Mouse (Mus musculus): ENCODE results near the gene Gphn. TPM values are rescaled to one million over a fixed set of nuclear protein-coding genes. Genes with fewer than 3 reads are reported as not detected.

The Gphn gene
- polyA plus RNA-seq (2015; fragmentation: Nextera tagmentation; extraction: Ambion mirVana): 5.9 and 6.1 TPM in 2 replicates

GRCm38 (mm10) chr12:78225707-78226518 is at the start of gene Gphn:
Gphn (plus strand) TSS chr12:78226379.

DNA sequence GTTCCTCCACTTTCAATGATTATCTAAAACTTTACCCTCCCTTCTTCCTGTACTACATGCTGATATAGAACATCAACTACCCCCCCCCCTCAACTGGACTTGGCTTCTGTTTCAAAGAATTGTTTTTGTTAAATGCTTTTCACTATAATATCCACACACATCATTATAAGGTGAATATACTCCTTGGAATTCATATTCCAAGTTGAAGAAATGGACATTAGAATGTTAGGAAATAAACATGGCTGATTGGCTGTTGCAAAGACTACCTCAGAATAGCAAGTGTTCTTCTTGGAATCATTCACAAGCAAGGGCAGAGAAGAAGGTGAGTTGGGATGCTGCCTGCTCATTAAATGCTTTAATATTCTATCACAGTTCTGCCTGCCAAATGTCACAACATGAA is 32.2 kb upstream of the Gphn start, which contains the start of gene Gm6657:
Gene Gm6657, plus strand, starts transcription at position 301 of the 400 bp plus-strand sequence.

DNA sequence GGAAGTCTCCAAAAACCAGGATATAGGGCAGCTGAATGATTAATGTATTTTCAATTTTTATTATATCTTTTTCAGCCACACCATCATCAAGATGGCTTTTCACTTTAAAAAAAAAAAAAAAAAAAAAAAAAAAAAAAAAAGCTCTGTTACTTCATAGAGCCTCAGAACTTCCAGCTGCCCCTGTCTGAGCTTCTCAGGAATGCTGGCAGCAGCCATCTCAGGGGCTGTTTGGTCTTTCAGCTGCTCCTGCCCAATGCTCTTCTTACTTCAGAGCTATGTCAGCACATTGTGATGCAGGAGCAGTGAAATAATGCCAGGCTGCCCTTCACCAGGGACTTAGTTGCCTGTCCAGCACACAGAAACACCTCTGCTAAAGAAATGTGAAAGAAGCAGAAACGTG is 465.1 kb downstream of the Gphn start, which contains the start of gene Fam71d:
Gene Fam71d, plus strand, starts transcription at position 211 of the 400 bp plus-strand sequence.

Other genes starting within 250 kb of the Gphn start
- gene Gm6657, start 32.1 kb upstream of the Gphn start, polyA plus RNA-seq (2015; fragmentation: Nextera tagmentation; extraction: Ambion mirVana): not detected in 2 replicates

Measured in spleen, postnatal 0 days (tissue).